Mouse (Mus musculus) thymus, adult 2 months (tissue): Measurements from ENCODE around the gene Slco4a1. TPM values are rescaled to one million over a fixed set of nuclear protein-coding genes. Genes with fewer than 3 reads are reported as not detected.
A peak's percentile ranks its signal among the peaks of the same experiment; 100 is the strongest.

Experiments
- DNase-seq: peaks from one replicate; pipeline ENCODE4 v3.0.0; 2021
- H3K27ac ChIP-seq: fragments of 200-500 bp; 2 replicates; pipeline ENCODE4 v1.5.1; 2012; ENCODE audit warnings: low read length, control low read depth; ENCODE audit not compliant: control insufficient read depth, insufficient read depth
- H3K27me3 ChIP-seq: fragments of 200-500 bp; 2 replicates; pipeline ENCODE4 v1.6.1; 2012; ENCODE audit warnings: mild to moderate bottlenecking, low read length, moderate library complexity, mixed read lengths; ENCODE audit not compliant: control insufficient read depth, insufficient read depth
- H3K36me3 ChIP-seq: fragments of 200-500 bp; 2 replicates; pipeline ENCODE4 v1.6.1; 2012; ENCODE audit warnings: mild to moderate bottlenecking, low read length, moderate library complexity; ENCODE audit not compliant: control insufficient read depth, insufficient read depth
- H3K4me1 ChIP-seq: fragments of 200-500 bp; replicated peaks from 2 replicates; pipeline ENCODE4 v1.6.1; 2012; ENCODE audit warnings: low read length; ENCODE audit not compliant: control insufficient read depth, insufficient read depth
- H3K4me3 ChIP-seq: fragments of 200-500 bp; 2 replicates; pipeline ENCODE4 v1.5.1; 2012; ENCODE audit warnings: mild to moderate bottlenecking, low read length, control low read depth, moderate library complexity; ENCODE audit not compliant: control insufficient read depth, insufficient read depth
- CTCF ChIP-seq: fragments of 200-500 bp; IDR thresholded peaks from 2 replicates; pipeline ENCODE4 v1.5.1; 2012; ENCODE audit warnings: mild to moderate bottlenecking, control low read depth, low read length, moderate library complexity, borderline replicate concordance; ENCODE audit not compliant: control insufficient read depth, poor library complexity, insufficient read depth; ENCODE audit errors: extremely low read depth
- POLR2A ChIP-seq: fragments of 200-500 bp; IDR thresholded peaks from 2 replicates; pipeline ENCODE4 v1.6.1; 2012; ENCODE audit warnings: mild to moderate bottlenecking, low read length, control low read depth, moderate library complexity; ENCODE audit not compliant: control insufficient read depth, poor library complexity, insufficient read depth; ENCODE audit errors: extremely low read depth
- WGBS: fragments of 180-500 bp; shearing (Covaris S2); methylation state at CpG from one replicate; pipeline ENCODE4 v1.1.7; 2018; 5-methylcytosine and 5-hydroxymethylcytosine counted together
- polyA plus RNA-seq: library from polyadenylated mRNA; depleted of rRNA; stranded (reverse); fragments of >200 nt; gene quantifications from 2 replicates; pipeline ENCODE4 v1.2.3, GENCODE M21; 2012; rRNA removed

The Slco4a1 gene
- polyA plus RNA-seq = 21.2 and 22.6 TPM in 2 replicates

GRCm38 (mm10) chr2:180455723-180456698 lies at the start of gene Slco4a1:
Gene Slco4a1 (plus strand): TSS chr2:180456245.
- Histone ChIP-seq H3K27me3 (no peaks in the 10 kb centered on the region), H3K27ac (no peak within 1 kb of the TSS), H3K4me1 (peaks cover 8% of the 10 kb centered on the region), H3K4me3 (peak within 1 kb of the TSS; percentile 78), H3K36me3 (no peaks in the 10 kb centered on the region)
- DNase-seq = peak; percentile 93
- WGBS = 2% methylated on average over 65 of the region's 65 CpGs
- TF ChIP-seq POLR2A = peak; percentile 83
- TF ChIP-seq CTCF = peak; percentile 42; the same call in 1 of the 2 replicates

DNA sequence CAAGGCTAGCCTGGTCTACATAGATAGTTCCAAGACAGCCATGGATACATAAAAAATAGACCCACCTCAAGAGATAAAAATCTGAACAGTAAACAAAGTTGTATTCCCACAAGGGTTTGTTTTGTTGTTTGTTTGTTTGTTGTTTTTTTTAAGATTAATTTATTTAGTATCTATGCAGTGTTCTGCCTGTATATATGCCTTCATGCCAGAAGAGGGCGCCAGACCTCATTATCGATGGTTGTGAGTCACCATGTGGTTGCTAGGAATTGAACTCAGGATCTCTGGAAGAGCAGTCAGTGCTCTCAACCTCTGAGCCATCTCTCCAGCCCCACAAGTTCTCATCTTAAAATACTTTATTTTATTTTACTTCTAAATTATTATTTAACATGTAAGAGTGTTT lies 47.6 kb upstream of the Slco4a1 start:
- no peak overlapping the region for H3K27ac ChIP-seq
- H3K27me3 ChIP-seq = no peaks in the 10 kb centered on the region
- DNase-seq = no peak
- no peaks in the 10 kb centered on the region for H3K4me1 ChIP-seq
- H3K36me3 ChIP-seq = no peaks in the 10 kb centered on the region
- 37% methylated on average over 2 of the region's 2 CpGs for WGBS
- no peak overlapping the region for H3K4me3 ChIP-seq
- TF ChIP-seq CTCF = no peak
- TF ChIP-seq POLR2A = no peak

DNA sequence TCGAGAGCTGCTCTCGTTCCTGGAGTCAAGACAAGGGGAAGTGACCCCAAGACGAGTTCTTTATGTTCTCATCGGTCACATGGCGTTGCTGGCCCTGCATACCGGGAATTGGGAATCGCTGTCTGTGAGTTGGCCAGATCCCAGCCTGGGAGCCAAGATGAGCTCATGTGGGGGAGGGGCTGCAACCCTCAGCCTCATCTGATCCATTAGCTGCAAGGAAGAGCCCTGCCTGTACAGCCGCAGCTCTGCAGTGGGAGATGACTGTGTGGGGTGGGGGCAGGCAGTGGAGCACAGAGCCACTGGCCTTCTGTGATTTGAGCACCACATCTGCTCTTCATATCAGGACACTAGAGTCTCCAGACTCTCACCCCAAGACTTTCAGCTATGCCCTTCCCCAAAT lies 45.6 kb upstream of the Slco4a1 start:
- Histone ChIP-seq H3K27me3 (no peaks in the 10 kb centered on the region), H3K36me3 (no peaks in the 10 kb centered on the region), H3K27ac (no peak overlapping the region), H3K4me3 (no peak overlapping the region), H3K4me1 (no peaks in the 10 kb centered on the region)
- WGBS = 90% methylated on average over 8 of the region's 8 CpGs
- no peak for DNase-seq
- no peak for TF ChIP-seq POLR2A
- no peak for TF ChIP-seq CTCF

DNA sequence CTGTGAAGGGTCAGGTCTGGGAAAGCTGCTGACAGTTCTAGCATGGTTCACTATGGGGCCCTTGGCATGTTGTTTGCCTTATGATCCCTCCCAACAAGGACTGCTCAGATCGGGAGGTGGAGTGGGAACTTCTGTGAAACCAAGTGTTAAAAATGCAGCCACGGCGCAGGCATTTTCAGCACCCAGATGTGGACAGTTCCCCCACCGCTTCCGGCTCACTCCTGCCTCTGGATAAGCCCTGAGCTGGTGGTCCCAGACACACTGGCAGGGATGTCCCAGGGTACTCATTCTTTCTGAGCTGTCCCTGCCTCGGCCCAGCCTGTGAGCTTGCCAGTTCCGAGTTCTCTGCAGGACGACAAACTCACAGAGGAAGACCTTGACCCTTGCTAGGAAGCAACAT lies 45.0 kb upstream of the Slco4a1 start:
- no peak overlapping the region for H3K27ac ChIP-seq
- H3K27me3 ChIP-seq = no peaks in the 10 kb centered on the region
- no peak for DNase-seq
- H3K4me3 ChIP-seq = no peak overlapping the region
- 31% methylated on average over 8 of the region's 8 CpGs for WGBS
- H3K4me1 ChIP-seq = no peaks in the 10 kb centered on the region
- H3K36me3 ChIP-seq = no peaks in the 10 kb centered on the region
- no peak for TF ChIP-seq CTCF
- no peak for TF ChIP-seq POLR2A

- no peak for DNase-seq
- Histone ChIP-seq H3K36me3 (no peaks in the 10 kb centered on the region), H3K4me1 (no peaks in the 10 kb centered on the region), H3K27ac (no peak overlapping the region), H3K4me3 (no peak overlapping the region), H3K27me3 (no peaks in the 10 kb centered on the region)
- TF ChIP-seq CTCF (no peak), POLR2A (no peak)
- 83% methylated on average over 3 of the region's 3 CpGs for WGBS
Observed at GRCm38 (mm10) chr2:180415627-180416026, 40.4 kb upstream of the Slco4a1 start.

DNA sequence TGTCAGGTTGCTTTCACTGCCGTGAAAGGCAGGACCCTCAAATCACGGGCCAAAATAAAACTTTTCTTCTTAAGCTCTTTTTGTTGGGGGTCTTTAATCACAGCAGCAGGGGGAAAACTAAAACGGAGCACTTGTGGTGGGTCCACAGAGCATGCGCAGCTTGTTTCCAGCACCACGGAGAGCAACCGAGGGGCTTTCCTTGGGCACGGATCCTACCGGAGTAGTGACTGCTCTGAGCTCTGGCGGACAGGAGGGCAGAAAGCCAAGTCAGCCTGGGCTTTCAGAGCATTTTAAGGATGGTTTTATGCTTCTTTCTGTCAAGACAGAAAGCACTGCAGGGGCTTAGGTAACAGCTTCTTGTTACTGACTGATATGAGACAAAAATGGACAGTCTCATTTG lies 38.3 kb upstream of the Slco4a1 start:
- 54% methylated on average over 9 of the region's 9 CpGs for WGBS
- no peaks in the 10 kb centered on the region for H3K27me3 ChIP-seq
- H3K4me1 ChIP-seq = no peaks in the 10 kb centered on the region
- H3K36me3 ChIP-seq = no peaks in the 10 kb centered on the region
- no peak overlapping the region for H3K4me3 ChIP-seq
- H3K27ac ChIP-seq = no peak overlapping the region
- no peak for TF ChIP-seq CTCF
- no peak for TF ChIP-seq POLR2A
- DNase-seq = no peak
